Mouse (Mus musculus) heart, embryonic 12.5 days (tissue): Measurements from ENCODE around the gene Mrpl51. TPM values are rescaled to one million over a fixed set of nuclear protein-coding genes. Genes with fewer than 3 reads are reported as not detected.

Experiments used
- ATAC-seq: fragments of 200-750 bp; cut with Nextera tagmentation; 2 replicates; pipeline ENCODE4 v1.8.0; 2017; ENCODE audit warnings: moderate TSS enrichment, moderate library complexity; ENCODE audit not compliant: insufficient number of reproducible peaks, low FRiP score
- H3K27ac ChIP-seq: fragments of 300-500 bp; sonication (generic); 2 replicates; pipeline ENCODE4 v1.5.1; 2016; ENCODE audit warnings: mild to moderate bottlenecking, moderate library complexity; ENCODE audit not compliant: poor library complexity, severe bottlenecking
- H3K27me3 ChIP-seq: fragments of 300-500 bp; sonication (generic); replicated peaks from 2 replicates; pipeline ENCODE4 v1.6.1; 2016; ENCODE audit warnings: mild to moderate bottlenecking, moderate library complexity
- H3K36me3 ChIP-seq: fragments of 300-500 bp; sonication (generic); 2 replicates; pipeline ENCODE4 v1.6.1; 2016; ENCODE audit warnings: mild to moderate bottlenecking, moderate library complexity
- H3K4me1 ChIP-seq: fragments of 300-500 bp; sonication (generic); replicated peaks from 2 replicates; pipeline ENCODE4 v1.6.1; 2016; ENCODE audit warnings: mild to moderate bottlenecking
- H3K4me2 ChIP-seq: fragments of 300-500 bp; sonication (generic); 2 replicates; pipeline ENCODE4 v1.6.1; 2016; ENCODE audit warnings: mild to moderate bottlenecking, moderate library complexity
- H3K4me3 ChIP-seq: fragments of 300-500 bp; sonication (generic); 2 replicates; pipeline ENCODE4 v1.5.1; 2016; ENCODE audit warnings: mild to moderate bottlenecking
- H3K9ac ChIP-seq: fragments of 300-500 bp; sonication (generic); 2 replicates; pipeline ENCODE4 v1.6.1; 2016; ENCODE audit warnings: mild to moderate bottlenecking, moderate library complexity
- H3K9me3 ChIP-seq: fragments of 300-500 bp; sonication (generic); replicated peaks from 2 replicates; pipeline ENCODE4 v1.6.1; 2016; ENCODE audit warnings: mild to moderate bottlenecking, moderate library complexity
- WGBS: fragments of 180-500 bp; shearing (Covaris S2); methylation state at CpG from one replicate; pipeline ENCODE4 v1.1.7; 2016; 5-methylcytosine and 5-hydroxymethylcytosine counted together
- polyA plus RNA-seq: library from polyadenylated mRNA; unstranded; fragments of >200 nt; fragmentation: Nextera tagmentation; extraction: Ambion mirVana; gene quantifications from 2 replicates; pipeline ENCODE4 v1.2.1, GENCODE M21; 2016

Gene Mrpl51
- polyA plus RNA-seq, 1 experiment from 2014 or later, result 218 TPM

DNA sequence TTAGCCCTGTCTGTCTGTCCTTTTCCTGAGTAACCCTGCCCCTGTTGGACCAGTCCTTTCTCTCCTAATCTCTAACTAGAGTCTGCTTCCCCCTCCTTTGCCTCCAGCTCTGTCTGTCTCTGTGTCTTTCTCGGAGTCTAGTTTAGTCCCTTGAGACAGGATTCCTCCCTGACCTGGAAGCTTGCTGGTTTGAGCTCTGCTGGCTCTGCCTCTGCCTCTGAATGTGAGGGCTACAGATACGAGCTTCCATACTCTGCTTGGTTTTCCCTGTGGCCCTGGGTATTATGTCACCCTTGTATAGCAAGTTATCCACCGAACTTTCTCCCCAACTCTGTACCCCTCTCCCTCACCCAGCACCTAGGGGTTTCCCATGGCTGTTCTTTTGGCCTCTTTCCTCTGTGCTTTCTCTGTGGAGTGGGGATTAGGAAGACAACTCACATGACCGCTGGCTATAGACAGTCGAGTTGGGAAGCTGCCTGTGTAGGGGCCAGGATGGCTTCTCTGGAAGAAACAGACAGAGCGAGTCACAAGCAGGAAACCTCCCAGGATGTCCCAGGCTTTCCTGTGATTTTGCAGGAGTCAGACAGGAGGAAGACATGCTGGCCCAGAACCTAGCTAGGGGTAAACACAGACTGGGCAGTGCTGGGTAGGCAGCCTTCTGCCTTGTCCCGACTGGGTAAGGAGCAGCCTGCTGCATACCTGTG lies 42.4 kb downstream of the Mrpl51 start:
- H3K9me3 ChIP-seq, result no peaks in the 10 kb centered on the region
- 0 out of 2 replicates have a peak overlapping the region, but pooled peaks have one; percentile 3 for H3K4me2 ChIP-seq
- H3K27me3 ChIP-seq, result no peaks in the 10 kb centered on the region
- peaks cover 31% of the 10 kb centered on the region for H3K4me1 ChIP-seq
- H3K9ac ChIP-seq, result peak overlapping the region; percentile 42; the same call in 1 of the 2 replicates
- no peak overlapping the region for H3K4me3 ChIP-seq
- WGBS, result 47% methylated on average over 7 of the region's 7 CpGs
- no peak for ATAC-seq
- peak overlapping the region; percentile 15; the same call in 1 of the 2 replicates for H3K27ac ChIP-seq
- H3K36me3 ChIP-seq, result no peaks in the 10 kb centered on the region

DNA sequence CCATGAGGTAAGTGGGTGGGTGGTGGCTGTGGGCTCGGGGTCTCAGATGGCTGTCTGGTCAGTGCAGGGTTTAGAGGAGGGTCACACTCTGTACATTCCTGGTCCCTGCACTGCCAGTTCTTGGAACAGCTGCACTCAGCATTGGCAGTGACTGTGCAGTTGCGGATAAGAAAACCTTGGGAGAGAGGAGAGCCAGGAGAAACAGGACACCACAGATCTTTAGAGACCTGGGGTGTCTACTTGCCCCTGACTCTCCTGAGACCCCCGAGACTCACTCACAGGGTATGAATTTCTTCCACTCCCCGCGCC lies 42.9 kb downstream of the Mrpl51 start:
- peak overlapping the region; percentile 3; the same call in 1 of the 2 replicates for H3K4me2 ChIP-seq
- H3K36me3 ChIP-seq, result no peaks in the 10 kb centered on the region
- WGBS, result 54% methylated on average over 5 of the region's 5 CpGs
- H3K27me3 ChIP-seq, result no peaks in the 10 kb centered on the region
- ATAC-seq, result no peak
- H3K9me3 ChIP-seq, result no peaks in the 10 kb centered on the region
- H3K4me3 ChIP-seq, result no peak overlapping the region
- peak overlapping the region; percentile 15; the same call in 1 of the 2 replicates for H3K27ac ChIP-seq
- H3K9ac ChIP-seq, result peak overlapping the region; percentile 42; the same call in 1 of the 2 replicates
- peaks cover 31% of the 10 kb centered on the region for H3K4me1 ChIP-seq

DNA sequence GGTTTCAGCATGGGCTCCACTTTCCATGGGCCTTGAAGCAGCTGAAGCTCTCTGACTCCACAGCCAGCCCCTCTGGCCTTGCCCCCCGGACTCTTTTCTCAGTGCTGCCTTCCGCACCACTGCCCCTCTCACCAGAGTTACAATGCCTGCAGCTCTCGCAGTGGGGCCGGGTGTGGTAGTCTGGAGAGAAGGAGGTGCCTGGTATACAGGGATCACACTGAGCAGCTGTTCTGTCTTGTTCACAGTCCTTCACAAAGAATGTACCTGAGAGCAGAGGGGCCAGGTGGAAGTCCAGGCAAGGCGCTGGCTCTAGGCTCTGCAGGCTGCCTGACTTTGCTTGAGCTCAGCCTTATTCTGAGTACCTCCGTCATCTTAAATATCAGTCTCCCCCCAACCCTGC lies 44.7 kb downstream of the Mrpl51 start:
- Histone ChIP-seq H3K36me3 (no peaks in the 10 kb centered on the region), H3K4me1 (peaks cover 27% of the 10 kb centered on the region), H3K4me3 (no peak overlapping the region), H3K9me3 (no peaks in the 10 kb centered on the region), H3K27ac (no peak overlapping the region), H3K27me3 (no peaks in the 10 kb centered on the region), H3K4me2 (no peak overlapping the region), H3K9ac (no peak overlapping the region)
- 76% methylated on average over 6 of the region's 6 CpGs for WGBS
- no peak for ATAC-seq

DNA sequence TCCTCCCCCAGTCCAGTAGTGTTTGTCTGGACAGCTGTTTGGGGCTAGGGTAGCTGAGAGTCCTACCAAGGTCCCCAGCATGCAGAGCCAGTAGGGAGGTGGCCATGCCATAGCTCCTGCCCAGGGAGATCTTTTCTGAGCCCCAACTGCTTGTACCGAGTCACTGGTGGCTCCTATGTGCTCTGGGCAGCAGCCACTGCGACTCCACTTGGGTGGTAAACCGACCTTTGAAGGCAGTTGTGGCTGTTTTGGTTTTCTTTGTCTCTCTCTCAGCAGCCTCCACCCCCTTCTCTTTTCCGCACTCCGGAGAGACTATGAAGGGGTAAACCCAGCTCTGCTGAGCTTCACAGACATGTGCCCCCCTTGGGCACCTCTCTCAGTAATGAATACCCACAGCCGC lies 45.2 kb downstream of the Mrpl51 start, which contains the start of gene Cd27:
Gene Cd27, minus strand, starts transcription at position 229 of the 400 bp plus-strand sequence.
- Histone ChIP-seq H3K27ac (no peak within 1 kb of the TSS), H3K4me2 (no peak within 1 kb of the TSS)

DNA sequence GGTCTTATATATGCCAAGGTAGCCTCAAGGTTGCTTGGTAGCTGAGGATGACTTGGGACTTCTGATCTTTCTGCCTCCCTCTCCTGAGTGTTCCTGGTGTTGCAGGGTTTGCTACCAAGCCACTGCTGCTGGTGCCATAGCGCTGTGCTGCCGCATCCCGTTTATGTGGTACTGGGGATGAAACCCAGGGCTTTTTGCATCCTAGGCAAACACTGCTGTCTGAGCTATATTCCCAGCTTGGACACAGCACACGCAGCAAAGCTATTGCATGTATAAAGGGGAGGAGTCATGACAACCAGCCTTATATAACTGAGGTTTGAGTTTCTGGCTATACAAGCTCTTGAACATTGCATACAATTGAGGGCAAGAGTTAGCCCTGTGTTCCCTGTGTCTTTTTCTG lies 45.8 kb downstream of the Mrpl51 start:
- WGBS, result 84% methylated on average over 4 of the region's 4 CpGs
- H3K4me3 ChIP-seq, result no peak overlapping the region
- no peak overlapping the region for H3K27ac ChIP-seq

More for the DNA sequence above, 45.2 kb downstream of the Mrpl51 start, which contains the start of gene Cd27:
- H3K27me3 ChIP-seq, result no peaks in the 10 kb centered on the region
- 65% methylated on average over 6 of the region's 6 CpGs for WGBS
- H3K9me3 ChIP-seq, result no peaks in the 10 kb centered on the region
- no peak within 1 kb of the TSS for H3K4me3 ChIP-seq
- H3K9ac ChIP-seq, result no peak within 1 kb of the TSS
- no peaks in the 10 kb centered on the region for H3K36me3 ChIP-seq
- no peak for ATAC-seq
- peaks cover 25% of the 10 kb centered on the region for H3K4me1 ChIP-seq

DNA sequence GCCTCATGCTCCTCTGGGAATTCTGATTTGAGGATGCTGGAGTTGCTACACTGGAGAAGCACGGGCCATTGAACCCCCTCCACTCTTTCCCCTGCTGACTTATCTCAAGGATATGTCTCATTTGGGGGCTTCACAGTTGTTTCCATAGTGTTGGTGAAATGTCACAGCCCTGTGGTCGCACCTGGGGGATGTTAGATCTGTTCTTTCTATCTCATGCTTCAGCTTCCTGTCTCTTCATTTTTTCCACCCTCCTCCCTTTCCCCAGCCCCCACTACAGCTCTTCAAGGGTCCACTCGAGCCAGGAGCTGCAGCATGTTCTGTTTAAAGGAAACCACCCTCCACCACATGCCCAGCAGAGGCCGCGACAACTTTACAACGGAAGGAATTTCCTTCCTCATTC lies 46.8 kb downstream of the Mrpl51 start:
- Histone ChIP-seq H3K9ac (no peak overlapping the region), H3K4me3 (no peak overlapping the region), H3K27me3 (no peaks in the 10 kb centered on the region), H3K4me2 (no peak overlapping the region), H3K27ac (no peak overlapping the region), H3K4me1 (peaks cover 15% of the 10 kb centered on the region), H3K36me3 (no peaks in the 10 kb centered on the region), H3K9me3 (no peaks in the 10 kb centered on the region)
- ATAC-seq, result no peak
- WGBS, result 46% methylated on average over 6 of the region's 6 CpGs

More for the DNA sequence above, 45.8 kb downstream of the Mrpl51 start:
- Histone ChIP-seq H3K9me3 (no peaks in the 10 kb centered on the region), H3K4me1 (peaks cover 20% of the 10 kb centered on the region), H3K4me2 (no peak overlapping the region), H3K27me3 (no peaks in the 10 kb centered on the region), H3K9ac (no peak overlapping the region), H3K36me3 (no peaks in the 10 kb centered on the region)
- no peak for ATAC-seq

DNA sequence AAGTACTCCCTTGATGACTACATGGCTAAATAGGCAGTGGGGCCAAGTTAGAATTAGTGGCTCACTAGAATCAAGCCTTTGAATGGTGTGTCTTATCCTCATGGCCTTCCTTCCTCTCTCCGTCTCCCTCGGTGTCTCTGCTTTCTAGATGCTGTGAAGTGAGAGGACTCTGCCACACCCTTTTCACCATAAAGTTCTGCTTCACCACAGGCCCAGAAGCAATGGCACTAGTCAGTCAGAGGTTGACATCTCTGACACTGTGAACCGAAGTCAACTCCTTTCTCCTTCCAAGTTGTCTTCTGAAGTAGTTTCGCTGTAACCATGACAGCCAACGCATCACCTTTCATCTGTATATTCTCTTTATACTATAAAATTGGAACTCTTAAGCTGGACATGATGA lies 47.9 kb downstream of the Mrpl51 start:
- ATAC-seq, result no peak
- Histone ChIP-seq H3K4me3 (no peak overlapping the region), H3K36me3 (no peaks in the 10 kb centered on the region), H3K4me2 (no peak overlapping the region), H3K27ac (no peak overlapping the region), H3K9ac (no peak overlapping the region), H3K27me3 (no peaks in the 10 kb centered on the region), H3K9me3 (no peaks in the 10 kb centered on the region), H3K4me1 (peaks cover 3% of the 10 kb centered on the region)
- 91% methylated on average over 5 of the region's 5 CpGs for WGBS

DNA sequence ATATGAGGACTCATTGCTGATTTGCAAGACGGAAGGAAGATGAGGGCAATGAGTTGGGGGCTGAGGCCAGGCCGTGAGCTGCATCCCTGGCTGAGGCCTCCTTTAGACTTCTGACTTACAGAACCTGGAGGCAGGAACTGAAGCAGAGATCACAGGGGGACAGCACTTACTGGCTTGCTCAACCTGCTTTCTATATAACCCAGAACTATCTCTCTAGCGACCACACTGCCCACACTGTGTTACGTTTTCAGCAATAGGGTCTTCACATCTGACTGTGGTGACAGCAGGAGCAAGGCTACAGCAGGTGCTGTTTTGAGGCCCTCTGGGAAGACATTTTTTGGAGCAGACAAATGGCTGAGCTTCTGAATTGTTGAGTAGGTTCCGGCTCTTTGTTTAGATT lies 49.0 kb downstream of the Mrpl51 start:
- no peak overlapping the region for H3K27ac ChIP-seq
- no peak for ATAC-seq
- no peak overlapping the region for H3K4me3 ChIP-seq
- H3K4me2 ChIP-seq, result no peak overlapping the region
- no peak overlapping the region for H3K9ac ChIP-seq
- no peaks in the 10 kb centered on the region for H3K4me1 ChIP-seq
- no peaks in the 10 kb centered on the region for H3K9me3 ChIP-seq
- no peaks in the 10 kb centered on the region for H3K36me3 ChIP-seq
- WGBS, result 78% methylated on average over 5 of the region's 5 CpGs
- H3K27me3 ChIP-seq, result no peaks in the 10 kb centered on the region

DNA sequence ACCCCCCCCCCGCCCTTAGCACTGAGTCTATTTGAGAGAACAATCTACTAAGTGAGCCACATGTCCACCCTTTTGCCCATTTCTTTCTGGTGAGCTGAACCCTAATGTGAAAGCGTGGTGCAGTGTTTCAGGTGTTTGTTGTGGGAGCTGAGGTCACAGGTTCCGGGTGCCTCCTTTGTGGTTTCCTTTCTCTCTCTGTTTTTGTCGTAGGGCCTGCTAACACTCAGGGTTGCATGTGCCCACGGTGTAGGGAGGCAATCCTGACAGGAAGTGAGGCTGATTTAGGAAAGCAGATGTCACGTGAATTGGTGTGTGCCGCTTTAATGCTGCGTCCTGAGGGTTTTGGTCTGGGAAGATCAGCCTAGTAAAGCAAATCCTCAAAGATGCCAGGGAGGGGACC lies 50.0 kb downstream of the Mrpl51 start:
- no peak overlapping the region for H3K4me3 ChIP-seq
- H3K9me3 ChIP-seq, result no peaks in the 10 kb centered on the region
- H3K27me3 ChIP-seq, result no peaks in the 10 kb centered on the region
- no peaks in the 10 kb centered on the region for H3K4me1 ChIP-seq
- 81% methylated on average over 8 of the region's 8 CpGs for WGBS
- no peaks in the 10 kb centered on the region for H3K36me3 ChIP-seq
- no peak overlapping the region for H3K9ac ChIP-seq
- no peak overlapping the region for H3K27ac ChIP-seq
- H3K4me2 ChIP-seq, result no peak overlapping the region
- ATAC-seq, result no peak

DNA sequence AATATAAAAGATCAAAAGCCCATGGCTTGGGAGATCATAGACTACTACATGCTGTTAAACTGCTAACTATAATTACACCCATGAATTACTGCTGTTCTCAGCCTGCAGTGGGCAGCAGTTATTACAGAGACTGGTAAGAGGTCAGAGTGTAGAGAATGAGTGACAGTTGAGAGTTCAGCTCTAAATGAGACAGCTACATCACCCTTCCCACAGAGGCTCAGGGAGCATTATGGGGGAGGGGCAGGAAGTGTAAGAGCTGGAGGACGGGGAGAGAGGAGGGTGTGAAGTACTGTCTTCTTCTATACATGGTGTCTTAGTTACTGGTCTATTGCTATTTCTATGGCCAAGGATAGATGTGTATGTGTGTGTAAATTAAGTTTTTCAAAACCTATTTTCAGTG lies 53.0 kb downstream of the Mrpl51 start:
- H3K4me2 ChIP-seq, result no peak overlapping the region
- no peaks in the 10 kb centered on the region for H3K27me3 ChIP-seq
- H3K9me3 ChIP-seq, result no peaks in the 10 kb centered on the region
- H3K4me3 ChIP-seq, result no peak overlapping the region
- H3K27ac ChIP-seq, result no peak overlapping the region
- no peak for ATAC-seq
- H3K36me3 ChIP-seq, result no peaks in the 10 kb centered on the region
- H3K9ac ChIP-seq, result no peak overlapping the region
- WGBS, result 19% methylated on average over 1 of the region's 1 CpGs
- H3K4me1 ChIP-seq, result no peaks in the 10 kb centered on the region
